20 mouse cellular contexts compared by ENCODE assay signal in genomic region chr12:84831648-84832047, GRCm38 (mm10). TPM values are rescaled to one million over a fixed set of nuclear protein-coding genes. Genes with fewer than 3 reads are reported as not detected.
"Had no signal": no experiment of that assay in that cellular context is flagged by ENCODE, and none has a peak within 500 bp of the region (broad histone marks: within the 10 kb centered on the region; RNA-seq: fewer than 3 reads in every experiment).

No protein-coding gene starts in this region.

- H3K27ac ChIP-seq: hindbrain, embryonic 10.5 days; hindbrain, embryonic 12.5 days; hindbrain, embryonic 14.5 days; intestine, embryonic 15.5 days; layer of hippocampus, adult 2 months; left cerebral cortex, adult 2 months; limb, embryonic 10.5 days; limb, embryonic 12.5 days; liver, embryonic 13.5 days; liver, embryonic 15.5 days had no signal

- H3K4me3 ChIP-seq: hindbrain, embryonic 10.5 days; hindbrain, embryonic 12.5 days; intestine, embryonic 15.5 days; layer of hippocampus, adult 2 months; left cerebral cortex, adult 2 months; limb, embryonic 10.5 days; limb, embryonic 12.5 days; liver, embryonic 13.5 days; liver, embryonic 15.5 days had no signal

- DNase-seq: gastrocnemius, postnatal 14 days; heart, adult 18-20 months; heart, postnatal 4 days; kidney, adult 18-20 months; kidney, adult 8-10 months; kidney, postnatal 10 days; kidney, postnatal 25 days; kidney, postnatal 4 days; liver; liver, embryonic 13.5 days had no signal

RNA-seq across cellular contexts. Expression of gene Ltbp2, which starts 44.7 kb away (rescaled TPM):
- total RNA-seq: granulocyte monocyte progenitor cell, adult 5-6 weeks had no signal
